Mouse (Mus musculus): ENCODE data around the gene Gdpd5.

DNA sequence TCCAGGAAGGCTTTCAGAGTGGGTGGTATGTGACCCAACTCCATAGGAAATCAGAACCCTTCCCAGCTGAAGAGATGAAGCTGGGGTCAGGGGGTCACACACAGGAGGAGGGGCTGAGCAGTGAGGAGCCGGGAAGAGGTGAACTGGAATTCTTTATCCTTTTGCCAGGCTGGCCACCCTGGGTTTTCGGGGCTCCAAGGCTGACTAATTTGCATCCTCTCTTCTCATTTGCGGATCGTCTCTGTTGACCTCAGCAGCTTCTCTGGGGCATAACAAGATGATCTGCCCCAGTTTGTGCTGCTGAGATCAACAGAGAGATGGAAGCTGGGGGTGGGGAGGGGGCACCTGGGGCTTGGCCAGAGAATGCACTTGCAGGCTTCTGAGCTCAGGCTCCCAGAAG lies 55.3 kb downstream of the Gdpd5 start:
- TF ChIP-seq CTCF (IDR thresholded peaks at IDR 0.05; ENCODE audit: low read depth) (no peak), EP300 (optimal IDR thresholded peaks at IDR 0.05) (no peak)
